Mouse (Mus musculus): Measurements from ENCODE around the gene Syde2.

The Syde2 gene

DNA sequence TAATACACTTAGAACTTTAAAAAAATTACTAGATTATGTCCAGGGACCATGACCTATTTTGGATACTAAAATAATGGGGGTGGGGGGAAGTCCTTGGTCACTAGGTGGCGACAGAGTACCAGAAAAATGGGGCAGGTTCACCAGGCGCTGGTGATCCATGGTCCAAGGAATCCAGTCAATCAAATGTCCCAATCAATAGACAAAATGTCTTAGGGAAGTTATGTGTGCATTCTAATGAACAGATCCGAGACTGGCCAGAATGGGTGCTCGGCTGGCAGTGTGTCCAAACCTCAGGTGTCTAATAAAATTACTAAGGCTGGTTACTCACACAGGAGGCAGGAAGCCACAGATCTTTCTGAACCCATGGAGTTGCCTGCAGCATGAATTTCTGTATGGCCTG is 70.6 kb downstream of the Syde2 start:
- DNase-seq: peak; percentile 14

DNA sequence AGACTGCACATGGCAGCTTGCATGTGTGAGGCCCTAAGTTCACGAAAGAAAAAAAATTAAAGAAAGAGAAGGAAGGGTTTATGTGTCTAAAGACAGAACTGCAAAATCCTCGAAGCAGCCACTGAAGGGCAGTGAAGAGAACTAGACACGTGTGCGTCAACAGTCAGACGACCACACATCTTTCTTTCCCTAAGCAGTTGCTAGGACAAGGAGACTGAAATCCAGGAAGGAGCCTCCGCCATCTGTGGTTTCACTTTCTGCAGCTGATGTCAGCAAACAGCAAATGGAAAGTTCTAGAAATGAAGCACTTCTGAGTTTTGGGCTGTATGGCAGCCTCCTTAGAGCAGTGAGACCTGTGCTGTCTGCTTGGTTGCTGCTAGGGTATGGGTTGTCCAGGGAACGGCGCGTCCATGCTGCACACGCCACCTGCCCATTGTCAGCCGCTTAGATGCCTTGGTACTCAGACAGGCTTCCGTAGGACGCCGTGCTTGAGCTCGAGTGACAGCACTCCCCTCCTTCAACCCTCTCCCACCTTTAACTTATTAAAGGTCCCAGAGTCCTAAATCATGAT is 71.8 kb downstream of the Syde2 start:
- no peak for DNase-seq

DNA sequence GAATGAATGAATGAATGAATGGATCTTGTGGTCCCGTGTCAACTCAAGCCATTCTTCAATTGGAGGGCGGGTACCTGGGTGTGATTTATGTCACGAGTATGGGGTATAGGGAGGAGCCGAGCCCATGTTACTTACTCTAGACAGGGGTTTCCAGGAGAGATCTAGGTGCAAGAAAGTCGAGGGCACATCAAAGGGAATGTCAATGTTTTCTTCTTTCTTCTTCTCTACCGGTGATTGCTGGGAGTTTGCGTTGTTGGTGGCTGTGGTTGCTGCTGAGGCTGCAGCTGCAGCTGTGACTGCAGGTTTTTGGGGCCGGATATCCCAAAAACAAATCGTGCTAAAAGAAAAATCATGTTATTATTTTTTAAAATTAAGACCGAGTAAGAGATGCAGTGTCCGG is 75.5 kb downstream of the Syde2 start:
- no peak for DNase-seq

DNA sequence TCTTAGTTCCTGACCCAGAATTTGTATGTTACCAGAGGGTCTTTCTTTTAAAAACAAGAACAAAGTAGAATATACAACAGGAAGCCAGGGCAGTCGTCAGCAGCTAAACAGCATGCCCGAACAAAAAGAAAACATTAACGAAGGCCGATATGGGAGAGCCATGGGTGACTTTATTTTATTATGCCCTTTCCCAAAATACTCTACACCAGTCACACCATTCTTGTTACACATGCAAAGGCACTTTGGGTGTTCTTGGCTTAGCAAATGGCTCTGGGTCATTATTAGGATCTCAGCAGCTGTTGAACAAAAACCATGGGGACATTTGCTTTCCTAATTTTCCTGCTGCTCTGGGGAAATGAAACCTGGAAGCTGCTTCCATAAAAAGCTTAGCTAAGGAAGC is 81.6 kb downstream of the Syde2 start:
- no peak for DNase-seq

All from right cerebral cortex, adult 18-20 months (tissue).